Mouse (Mus musculus) ES-Bruce4 (cell line): ENCODE data around the gene C8b.

Source experiments
- CTCF ChIP-seq: IDR thresholded peaks from one replicate; pipeline ENCODE4 v1.8.1; 2011; ENCODE audit warnings: low read depth, low read length
- EP300 ChIP-seq: IDR thresholded peaks from 2 replicates; pipeline ENCODE4 v1.6.1; 2011; ENCODE audit warnings: low read depth, low read length; ENCODE audit not compliant: insufficient read depth
- POLR2A ChIP-seq: IDR thresholded peaks from one replicate; pipeline ENCODE4 v1.8.1; 2011; ENCODE audit warnings: low read length; ENCODE audit not compliant: insufficient read depth

DNA sequence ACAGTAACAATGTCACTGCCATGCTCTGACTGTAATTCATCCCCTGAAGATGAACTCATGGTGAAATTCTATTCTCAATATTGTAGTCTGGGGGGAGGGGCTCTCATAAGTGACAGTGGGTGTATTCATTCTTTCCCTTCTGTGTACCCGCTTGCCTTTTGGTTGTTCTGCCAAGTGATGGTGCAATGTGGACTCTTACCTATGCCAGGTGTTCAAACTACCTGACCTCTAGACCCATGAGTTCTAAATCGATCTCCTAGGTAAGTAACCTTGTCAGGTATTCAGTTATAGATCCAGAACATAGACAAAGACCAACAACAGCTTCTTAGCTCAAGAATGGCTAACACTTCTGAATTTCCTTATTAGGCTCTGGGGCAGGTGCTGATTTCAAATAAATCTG is 72.2 kb downstream of the C8b start:
- no peak for TF ChIP-seq EP300
- TF ChIP-seq CTCF = no peak
- TF ChIP-seq POLR2A = no peak
